Mouse (Mus musculus): Measurements from ENCODE around the gene Gm3298.
"Not testable (repeated sequence)": the region's sequence is repeated elsewhere in the genome, so short reads cannot be mapped to it uniquely, and the experiment has no call there.

Gm3298 gene

DNA sequence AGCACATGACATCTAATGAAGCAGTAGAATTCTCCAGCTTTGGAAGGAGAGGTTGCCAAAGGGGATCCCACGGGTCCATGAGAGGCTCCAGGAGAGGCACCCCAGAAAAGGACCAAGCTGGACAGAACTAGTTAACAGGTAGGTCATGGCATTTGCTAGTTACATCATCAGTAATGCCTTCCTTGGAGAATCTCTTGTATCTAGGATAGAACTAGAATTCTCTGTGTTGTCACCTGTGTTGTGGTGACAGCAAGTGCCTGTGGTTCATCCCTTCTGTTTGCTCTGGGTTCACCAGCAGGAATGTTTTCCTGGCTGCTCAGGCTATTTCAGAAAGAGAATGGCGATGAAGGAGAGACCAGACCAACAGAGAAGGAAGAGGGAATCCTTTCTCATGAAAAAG is at the start of gene Gm3298:
Gm3298 (plus strand) TSS at position 301 of the 400 bp plus-strand sequence.
- not testable (repeated sequence) for DNase-seq (ENCODE audit: low spot score)

DNA sequence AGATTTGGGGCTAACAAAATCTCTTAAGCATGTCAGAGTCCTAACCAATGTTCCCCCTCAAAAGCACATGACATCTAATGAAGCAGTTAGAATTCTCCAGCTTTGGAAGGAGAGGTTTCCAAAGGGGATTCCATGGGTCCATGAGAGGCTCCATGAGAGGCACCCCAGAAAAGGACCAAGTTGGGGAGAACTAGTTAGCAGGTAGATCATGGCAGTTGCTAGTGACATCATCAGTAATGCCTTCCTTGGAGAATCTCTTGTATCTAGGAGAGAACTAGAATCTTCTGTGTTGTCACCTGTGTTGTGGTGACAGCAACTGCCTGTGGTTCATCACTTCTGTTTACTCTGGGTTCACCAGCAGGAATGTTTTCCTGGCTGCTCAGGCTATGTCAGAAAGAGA is 32.1 kb upstream of the Gm3298 start, which contains the start of gene Gm8297:
Gm8297 (plus strand) TSS at position 301 of the 400 bp plus-strand sequence.
- not testable (repeated sequence) for DNase-seq (ENCODE audit: low spot score)

DNA sequence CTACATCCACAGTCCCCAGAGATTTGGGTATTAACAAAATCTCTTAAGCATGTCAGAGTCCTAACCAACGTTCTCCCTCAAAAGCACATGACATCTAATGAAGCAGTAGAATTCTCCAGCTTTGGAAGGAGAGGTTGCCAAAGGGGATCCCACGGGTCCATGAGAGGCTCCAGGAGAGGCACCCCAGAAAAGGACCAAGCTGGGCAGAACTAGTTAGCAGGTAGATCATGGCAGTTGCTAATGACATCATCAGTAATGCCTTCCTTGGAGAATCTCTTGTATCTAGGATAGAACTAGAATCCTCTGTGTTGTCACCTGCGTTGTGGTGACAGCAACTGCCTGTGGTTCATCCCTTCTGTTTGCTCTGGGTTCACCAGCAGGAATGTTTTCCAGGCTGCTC is 34.6 kb downstream of the Gm3298 start, which contains the start of gene 4930555G01Rik:
4930555G01Rik (plus strand) TSS at position 301 of the 400 bp plus-strand sequence.
- DNase-seq (ENCODE audit: low spot score), result not testable (repeated sequence)
